Mouse (Mus musculus) liver, embryonic 15.5 days (tissue): ENCODE data around the gene Cep19. TPM values are rescaled to one million over a fixed set of nuclear protein-coding genes. Genes with fewer than 3 reads are reported as not detected.
A peak's percentile ranks its signal among the peaks of the same experiment; 100 is the strongest.

ENCODE experiments used
- ATAC-seq: fragments of 200-750 bp; cut with Nextera tagmentation; 2 replicates; pipeline ENCODE4 v1.8.0; 2017; ENCODE audit warnings: moderate number of reproducible peaks, mild to moderate bottlenecking, moderate library complexity; ENCODE audit not compliant: insufficient read depth
- H3K27ac ChIP-seq: fragments of 300-500 bp; sonication (generic); replicated peaks from 2 replicates; pipeline ENCODE4 v1.5.1; 2015; ENCODE audit warnings: mild to moderate bottlenecking, inconsistent platforms
- H3K27me3 ChIP-seq: fragments of 300-500 bp; sonication (generic); 2 replicates; pipeline ENCODE4 v1.6.1; 2015; ENCODE audit warnings: mild to moderate bottlenecking, inconsistent platforms
- H3K36me3 ChIP-seq: fragments of 300-500 bp; sonication (generic); replicated peaks from 2 replicates; pipeline ENCODE4 v1.6.1; 2015; ENCODE audit warnings: moderate library complexity, mild to moderate bottlenecking, inconsistent platforms
- H3K4me1 ChIP-seq: fragments of 300-500 bp; sonication (generic); replicated peaks from 2 replicates; pipeline ENCODE4 v1.6.1; 2015; ENCODE audit warnings: inconsistent platforms
- H3K4me2 ChIP-seq: fragments of 300-500 bp; sonication (generic); 2 replicates; pipeline ENCODE4 v1.6.1; 2015; ENCODE audit warnings: moderate library complexity, mild to moderate bottlenecking, inconsistent platforms
- H3K4me3 ChIP-seq: fragments of 300-500 bp; sonication (generic); replicated peaks from 2 replicates; pipeline ENCODE4 v1.5.1; 2015; ENCODE audit warnings: mild to moderate bottlenecking, inconsistent platforms
- H3K9ac ChIP-seq: fragments of 300-500 bp; sonication (generic); 2 replicates; pipeline ENCODE4 v1.6.1; 2015; ENCODE audit warnings: moderate library complexity, mild to moderate bottlenecking, inconsistent platforms
- H3K9me3 ChIP-seq: fragments of 300-500 bp; sonication (generic); replicated peaks from 2 replicates; pipeline ENCODE4 v1.6.1; 2016; ENCODE audit warnings: inconsistent platforms
- WGBS: fragments of 180-500 bp; shearing (Covaris S2); methylation state at CpG from one replicate; pipeline ENCODE4 v1.1.7; 2015; ENCODE audit warnings: mixed read lengths; ENCODE audit not compliant: insufficient replicate concordance; 5-methylcytosine and 5-hydroxymethylcytosine counted together
- polyA plus RNA-seq: library from polyadenylated mRNA; unstranded; fragments of >200 nt; fragmentation: Nextera tagmentation; extraction: Ambion mirVana; gene quantifications from 2 replicates; pipeline ENCODE4 v1.2.1, GENCODE M21; 2015

Cep19 gene
- polyA plus RNA-seq, 1 experiment from 2014 or later: 5.5 TPM

GRCm38 (mm10) chr16:32147589-32148207, 48.1 kb downstream of the Cep19 start:
- Histone ChIP-seq H3K4me3 (0 out of 2 replicates have a peak overlapping the region, but pooled peaks have one; percentile 12), H3K4me1 (no peaks in the 10 kb centered on the region), H3K27ac (no peak overlapping the region), H3K9me3 (0 out of 2 replicates have a peak, but pooled peaks cover 6% of the 10 kb centered on the region), H3K9ac (no peak overlapping the region), H3K27me3 (no peaks in the 10 kb centered on the region), H3K36me3 (peaks cover 51% of the 10 kb centered on the region), H3K4me2 (peak overlapping the region; percentile 25)
- ATAC-seq: no peak
- WGBS: 63% methylated on average over 12 of the region's 13 CpGs

- H3K9ac ChIP-seq: no peak overlapping the region
These were observed 54.4 kb downstream of the Cep19 start for GRCm38 (mm10) chr16:32153976-32154375.

GRCm38 (mm10) chr16:32154437-32154836, 54.8 kb downstream of the Cep19 start:
- no peak overlapping the region for H3K27ac ChIP-seq
- peaks cover 8% of the 10 kb centered on the region for H3K4me1 ChIP-seq
- no peaks in the 10 kb centered on the region for H3K9me3 ChIP-seq
- H3K9ac ChIP-seq: no peak overlapping the region
- no peak overlapping the region for H3K4me3 ChIP-seq
- H3K4me2 ChIP-seq: no peak overlapping the region
- ATAC-seq: no peak
- H3K27me3 ChIP-seq: no peaks in the 10 kb centered on the region
- H3K36me3 ChIP-seq: peaks cover 35% of the 10 kb centered on the region
- 62% methylated on average over 13 of the region's 13 CpGs for WGBS

More at GRCm38 (mm10) chr16:32153976-32154375, 54.4 kb downstream of the Cep19 start:
- Histone ChIP-seq H3K27me3 (no peaks in the 10 kb centered on the region), H3K36me3 (peaks cover 35% of the 10 kb centered on the region), H3K4me1 (peaks cover 8% of the 10 kb centered on the region), H3K4me2 (no peak overlapping the region), H3K4me3 (no peak overlapping the region), H3K27ac (no peak overlapping the region), H3K9me3 (no peaks in the 10 kb centered on the region)
- WGBS: 97% methylated on average over 1 of the region's 1 CpGs
- no peak for ATAC-seq

GRCm38 (mm10) chr16:32156719-32157118, 57.1 kb downstream of the Cep19 start:
- H3K36me3 ChIP-seq: peaks cover 43% of the 10 kb centered on the region
- H3K4me1 ChIP-seq: peaks cover 20% of the 10 kb centered on the region
- ATAC-seq: no peak
- H3K9ac ChIP-seq: no peak overlapping the region
- H3K27ac ChIP-seq: no peak overlapping the region; the same call in 1 of the 2 replicates
- 71% methylated on average over 3 of the region's 3 CpGs for WGBS
- no peaks in the 10 kb centered on the region for H3K27me3 ChIP-seq
- H3K4me3 ChIP-seq: no peak overlapping the region
- no peaks in the 10 kb centered on the region for H3K9me3 ChIP-seq
- H3K4me2 ChIP-seq: no peak overlapping the region

- Histone ChIP-seq H3K4me3 (no peak overlapping the region), H3K9ac (no peak overlapping the region), H3K9me3 (no peaks in the 10 kb centered on the region), H3K4me1 (peaks cover 23% of the 10 kb centered on the region), H3K4me2 (no peak overlapping the region), H3K36me3 (peaks cover 43% of the 10 kb centered on the region), H3K27ac (no peak overlapping the region; the same call in 1 of the 2 replicates), H3K27me3 (no peaks in the 10 kb centered on the region)
- peak; percentile 42; the same call in 1 of the 2 replicates for ATAC-seq
- WGBS: 81% methylated on average over 2 of the region's 2 CpGs
These were observed 57.8 kb downstream of the Cep19 start for GRCm38 (mm10) chr16:32157369-32157768.

Other genes with a start within 250 kb of the Cep19 start
- 0.02 and 0.07 TPM in 2 replicates for gene Meltf, start 221.0 kb upstream of the Cep19 start, polyA plus RNA-seq
- gene Pigz, start 165.9 kb upstream of the Cep19 start, polyA plus RNA-seq: 0.23 and 0.48 TPM in 2 replicates
- 38.1 and 39.4 TPM in 2 replicates for gene 0610012G03Rik, start 151.3 kb upstream of the Cep19 start, polyA plus RNA-seq
- gene Ncbp2, start 151.3 kb upstream of the Cep19 start, polyA plus RNA-seq: 27.5 and 28.3 TPM in 2 replicates
- gene Senp5, start 96.5 kb upstream of the Cep19 start, polyA plus RNA-seq: 4.7 and 5.1 TPM in 2 replicates
- 9.5 and 9.7 TPM in 2 replicates for gene Pak2, start 20.5 kb upstream of the Cep19 start, polyA plus RNA-seq
- 27.8 and 31.5 TPM in 2 replicates for gene Pigx, start 60 bp upstream of the Cep19 start, polyA plus RNA-seq
- 24.1 and 24.5 TPM in 2 replicates for gene Nrros, start 65.8 kb downstream of the Cep19 start, polyA plus RNA-seq
- gene Bex6, start 80.0 kb downstream of the Cep19 start, polyA plus RNA-seq: 1.3 and 1.5 TPM in 2 replicates
- 4.9 and 6.3 TPM in 2 replicates for gene Fbxo45, start 147.4 kb downstream of the Cep19 start, polyA plus RNA-seq
- gene Wdr53, start 147.4 kb downstream of the Cep19 start, polyA plus RNA-seq: 10.3 and 11.1 TPM in 2 replicates
- not detected in 2 replicates for gene Smco1, start 171.7 kb downstream of the Cep19 start, polyA plus RNA-seq
- gene Rnf168, start 177.7 kb downstream of the Cep19 start, polyA plus RNA-seq: 14.5 and 15.6 TPM in 2 replicates
- gene Ubxn7, start 232.5 kb downstream of the Cep19 start, polyA plus RNA-seq: 7.3 and 9.3 TPM in 2 replicates